Mouse (Mus musculus): ENCODE results near the gene Cep41.

- no peak for TF ChIP-seq MAFK (IDR thresholded peaks at IDR 0.05; ENCODE audit: insufficient read depth, low read depth, low read length)
- no peak for TF ChIP-seq ZC3H11A (IDR thresholded peaks at IDR 0.05; ENCODE audit: borderline replicate concordance, low read depth, low read length)
- TF ChIP-seq HCFC1 (IDR thresholded peaks at IDR 0.05; ENCODE audit: borderline replicate concordance, insufficient read depth, low read length), result no peak
Observed at GRCm38 (mm10) chr6:30654402-30654859, 39.1 kb downstream of the Cep41 start.

Measured in ES-E14 (cell line).